Mouse (Mus musculus) heart, postnatal 0 days (tissue): ENCODE data around the gene Ccdc97.
"Not testable (repeated sequence)": the region's sequence is repeated elsewhere in the genome, so short reads cannot be mapped to it uniquely, and the experiment has no call there.

Experiments used
- CTCF ChIP-seq: IDR thresholded peaks from 2 replicates; pipeline ENCODE4 v1.5.1; 2016; ENCODE audit warnings: antibody characterized with exemption, control low read depth, low read depth
- EP300 ChIP-seq: IDR thresholded peaks from 2 replicates; pipeline ENCODE4 v1.6.1; 2016; ENCODE audit warnings: antibody characterized with exemption, low read depth

- TF ChIP-seq EP300, CTCF: not testable (repeated sequence)
These were observed 2.9 kb upstream of the Ccdc97 start for GRCm38 (mm10) chr7:25721776-25722175.
